Mouse (Mus musculus): ENCODE results near the gene Rxylt1.

GRCm38 (mm10) chr10:122044926-122045325 is 52.2 kb downstream of the Rxylt1 start:
- TF ChIP-seq POLR2A (IDR thresholded peaks at IDR 0.05; ENCODE audit: insufficient read depth, low read depth, low read length) (no peak), CTCF (IDR thresholded peaks at IDR 0.05) (no peak), EP300 (IDR thresholded peaks at IDR 0.05; ENCODE audit: insufficient read depth, low read depth, low read length) (no peak)
